Mouse (Mus musculus) heart, embryonic 16.5 days (tissue): ENCODE data around the gene Ubald2. TPM values are rescaled to one million over a fixed set of nuclear protein-coding genes. Genes with fewer than 3 reads are reported as not detected.

Experiments used
- ATAC-seq: fragments of 200-750 bp; cut with Nextera tagmentation; replicated peaks from 2 replicates; pipeline ENCODE4 v1.8.0; 2017; ENCODE audit warnings: moderate number of reproducible peaks; ENCODE audit not compliant: insufficient read depth, low FRiP score; ENCODE audit errors: extremely low read depth
- H3K27ac ChIP-seq: fragments of 300-500 bp; sonication (generic); 2 replicates; pipeline ENCODE4 v1.5.1; 2014; ENCODE audit warnings: mild to moderate bottlenecking, low read length, control low read depth, moderate library complexity
- H3K27me3 ChIP-seq: fragments of 300-500 bp; sonication (generic); 2 replicates; pipeline ENCODE4 v1.6.1; 2014; ENCODE audit warnings: low read length, mixed read lengths; ENCODE audit not compliant: control insufficient read depth, insufficient read depth
- H3K36me3 ChIP-seq: fragments of 300-500 bp; sonication (generic); 2 replicates; pipeline ENCODE4 v1.6.1; 2014; ENCODE audit not compliant: control insufficient read depth, insufficient read depth
- H3K4me1 ChIP-seq: fragments of 300-500 bp; sonication (generic); 2 replicates; pipeline ENCODE4 v1.6.1; 2014; ENCODE audit warnings: low read length, mixed read lengths; ENCODE audit not compliant: control insufficient read depth, insufficient read depth
- H3K4me2 ChIP-seq: fragments of 300-500 bp; sonication (generic); 2 replicates; pipeline ENCODE4 v1.6.1; 2014; ENCODE audit warnings: low read depth, mild to moderate bottlenecking, control low read depth, low read length
- H3K4me3 ChIP-seq: fragments of 300-500 bp; sonication (generic); 2 replicates; pipeline ENCODE4 v1.5.1; 2014; ENCODE audit warnings: mild to moderate bottlenecking, control low read depth, low read length
- H3K9ac ChIP-seq: fragments of 300-500 bp; sonication (generic); 2 replicates; pipeline ENCODE4 v1.6.1; 2014; ENCODE audit warnings: low read length, control low read depth
- H3K9me3 ChIP-seq: fragments of 300-500 bp; sonication (generic); replicated peaks from 2 replicates; pipeline ENCODE4 v1.6.1; 2016; ENCODE audit warnings: low read length; ENCODE audit not compliant: control insufficient read depth
- WGBS: fragments of 180-500 bp; shearing (Covaris S2); extraction: QIAGEN DNeasy Blood & Tissue Kit; methylation state at CpG from one replicate; pipeline ENCODE4 v1.1.7; 2014; 5-methylcytosine and 5-hydroxymethylcytosine counted together
- polyA plus RNA-seq: library from polyadenylated mRNA; unstranded; fragments of >200 nt; fragmentation: Nextera tagmentation; extraction: Ambion mirVana; gene quantifications from 2 replicates; pipeline ENCODE4 v1.2.1, GENCODE M21; 2015

Ubald2 gene
- polyA plus RNA-seq, 1 experiment from 2014 or later: 35.4 TPM

DNA sequence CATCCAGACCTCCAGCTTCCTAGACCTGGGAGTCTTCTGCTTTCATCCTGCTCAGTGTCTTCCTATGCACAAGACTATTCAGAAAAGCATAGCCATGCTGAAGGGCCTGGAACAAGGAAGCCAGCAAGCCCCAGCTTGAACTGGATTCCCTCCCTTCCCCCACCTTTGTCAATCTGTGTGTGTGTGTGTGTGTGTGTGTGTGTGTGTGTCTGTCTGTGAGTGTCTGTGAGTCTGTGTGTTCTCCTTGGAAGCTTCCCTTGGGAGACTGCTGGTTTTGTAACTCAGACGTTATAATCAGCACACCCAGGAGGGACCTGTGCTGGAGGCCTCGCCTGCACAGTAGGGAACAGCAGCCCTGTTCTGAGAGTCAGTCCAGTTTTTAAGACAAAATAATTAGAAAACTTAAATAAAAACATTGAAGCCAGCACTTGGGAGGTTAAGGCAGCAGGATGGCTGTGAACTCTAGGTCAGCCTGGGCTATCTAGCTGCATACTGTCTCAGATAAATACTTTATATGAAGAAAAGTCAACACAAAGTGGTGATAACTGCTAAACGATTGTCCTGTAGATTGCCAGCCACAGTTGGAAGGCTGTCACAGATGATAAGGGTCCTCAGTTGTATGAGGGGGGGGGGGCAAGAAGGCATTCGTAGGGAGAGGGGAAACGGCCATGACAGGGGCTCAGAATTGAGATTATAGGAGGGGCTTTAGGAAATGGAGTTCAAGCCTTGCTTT is 2.3 kb downstream of the Ubald2 start:
- Histone ChIP-seq H3K9ac (peak overlapping the region; percentile 69), H3K36me3 (peaks cover 16% of the 10 kb centered on the region), H3K9me3 (no peaks in the 10 kb centered on the region), H3K27ac (peak overlapping the region; percentile 81), H3K4me2 (peak overlapping the region; percentile 77), H3K4me3 (peak overlapping the region; percentile 29), H3K27me3 (no peaks in the 10 kb centered on the region), H3K4me1 (peaks cover 39% of the 10 kb centered on the region)
- ATAC-seq: no peak
- WGBS: 24% methylated on average over 5 of the region's 5 CpGs

DNA sequence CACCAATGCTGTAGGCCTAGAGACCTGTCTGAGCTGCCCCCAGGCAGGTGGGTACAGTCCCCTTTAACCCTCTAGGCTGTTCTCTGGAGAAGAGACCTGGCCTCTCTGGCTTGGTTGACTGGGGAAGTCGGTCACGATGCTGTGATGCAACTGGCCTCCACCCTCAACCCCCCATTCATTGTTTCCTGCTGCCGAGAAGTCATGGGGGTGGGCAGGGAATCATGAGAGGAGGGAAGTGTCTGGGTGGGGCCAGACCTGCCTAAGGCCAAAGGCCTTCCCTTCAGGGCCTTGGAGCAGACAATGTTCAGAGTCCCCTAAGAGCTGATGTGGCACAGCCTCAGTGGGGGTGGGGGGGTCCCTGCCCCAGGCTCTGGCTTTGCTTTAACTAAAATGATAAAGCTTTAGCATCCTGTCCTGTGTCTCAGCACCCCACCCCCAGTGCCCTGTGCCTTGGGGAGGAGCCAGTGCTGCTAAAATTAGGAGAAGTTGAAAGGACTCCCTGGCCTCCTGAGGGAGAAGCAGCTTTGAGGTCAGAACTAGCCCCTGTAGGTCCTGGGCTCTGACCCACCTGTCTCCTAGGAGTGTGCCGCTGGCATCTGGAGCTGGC is 2.9 kb downstream of the Ubald2 start:
- Histone ChIP-seq H3K4me3 (peak overlapping the region; percentile 29), H3K36me3 (peaks cover 16% of the 10 kb centered on the region), H3K4me1 (peaks cover 36% of the 10 kb centered on the region), H3K27me3 (no peaks in the 10 kb centered on the region), H3K27ac (peak overlapping the region; percentile 81), H3K9ac (peak overlapping the region; percentile 69), H3K4me2 (peak overlapping the region; percentile 77), H3K9me3 (no peaks in the 10 kb centered on the region)
- no peak for ATAC-seq
- 21% methylated on average over 4 of the region's 4 CpGs for WGBS

GRCm38 (mm10) chr11:116437541-116437940 is 3.6 kb downstream of the Ubald2 start:
- ATAC-seq: no peak
- no peaks in the 10 kb centered on the region for H3K27me3 ChIP-seq
- 73% methylated on average over 11 of the region's 11 CpGs for WGBS
- peak overlapping the region; percentile 69 for H3K9ac ChIP-seq
- peak overlapping the region; percentile 77; the same call in 1 of the 2 replicates for H3K4me2 ChIP-seq
- H3K4me3 ChIP-seq: no peak overlapping the region
- H3K4me1 ChIP-seq: peaks cover 36% of the 10 kb centered on the region
- H3K36me3 ChIP-seq: peaks cover 16% of the 10 kb centered on the region
- peak overlapping the region; percentile 81 for H3K27ac ChIP-seq
- H3K9me3 ChIP-seq: no peaks in the 10 kb centered on the region

- Histone ChIP-seq H3K4me2 (no peak overlapping the region), H3K4me1 (peaks cover 36% of the 10 kb centered on the region), H3K27me3 (no peaks in the 10 kb centered on the region), H3K9ac (peak overlapping the region; percentile 46), H3K4me3 (no peak overlapping the region), H3K36me3 (peaks cover 16% of the 10 kb centered on the region), H3K27ac (peak overlapping the region; percentile 77), H3K9me3 (no peaks in the 10 kb centered on the region)
- 77% methylated on average over 19 of the region's 19 CpGs for WGBS
- no peak for ATAC-seq
Measured at GRCm38 (mm10) chr11:116439269-116440240, 5.7 kb downstream of the Ubald2 start.

- Histone ChIP-seq H3K4me1 (peaks cover 30% of the 10 kb centered on the region), H3K27ac (peak overlapping the region; percentile 77), H3K9ac (0 out of 2 replicates have a peak overlapping the region, but pooled peaks have one; percentile 11), H3K9me3 (no peaks in the 10 kb centered on the region), H3K4me3 (no peak overlapping the region), H3K4me2 (no peak overlapping the region), H3K36me3 (peaks cover 16% of the 10 kb centered on the region), H3K27me3 (no peaks in the 10 kb centered on the region)
- ATAC-seq: peak; percentile 24; the same call in 1 of the 2 replicates
- 54% methylated on average over 7 of the region's 7 CpGs for whole genome bisulfite sequencing
Measured at GRCm38 (mm10) chr11:116440408-116441068, 6.6 kb downstream of the Ubald2 start.

- 74% methylated on average over 15 of the region's 15 CpGs for whole genome bisulfite sequencing
- H3K4me2 ChIP-seq: no peak overlapping the region
- no peak overlapping the region for H3K4me3 ChIP-seq
- peaks cover 12% of the 10 kb centered on the region for H3K27me3 ChIP-seq
- H3K36me3 ChIP-seq: peaks cover 14% of the 10 kb centered on the region
- ATAC-seq: no peak
- H3K27ac ChIP-seq: no peak overlapping the region
- H3K9ac ChIP-seq: no peak overlapping the region
- H3K9me3 ChIP-seq: no peaks in the 10 kb centered on the region
- H3K4me1 ChIP-seq: peaks cover 16% of the 10 kb centered on the region
Measured at GRCm38 (mm10) chr11:116442129-116442866, 8.4 kb downstream of the Ubald2 start.

DNA sequence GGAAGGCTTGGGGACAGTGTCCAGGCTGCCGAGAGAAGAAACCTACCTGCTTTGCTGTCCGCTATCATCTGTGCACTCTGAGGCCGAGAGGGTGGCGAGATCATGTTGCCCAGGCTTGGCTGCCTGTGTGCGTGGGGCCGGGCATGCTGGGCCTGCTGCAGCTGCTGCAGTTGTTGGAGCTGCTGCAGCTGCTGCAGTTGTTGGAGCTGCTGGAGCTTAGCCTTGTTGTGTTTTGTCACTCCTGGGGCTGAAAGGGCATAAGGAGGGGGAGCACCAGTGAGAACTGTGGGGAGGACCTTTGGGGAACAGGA is 8.9 kb downstream of the Ubald2 start:
- Histone ChIP-seq H3K4me1 (peaks cover 11% of the 10 kb centered on the region), H3K27me3 (peaks cover 13% of the 10 kb centered on the region), H3K27ac (no peak overlapping the region)

GRCm38 (mm10) chr11:116443311-116443710 is 9.4 kb downstream of the Ubald2 start:
- 89% methylated on average over 6 of the region's 6 CpGs for WGBS
- Histone ChIP-seq H3K27ac (no peak overlapping the region), H3K4me3 (no peak overlapping the region), H3K9me3 (no peaks in the 10 kb centered on the region), H3K9ac (no peak overlapping the region), H3K27me3 (peaks cover 13% of the 10 kb centered on the region), H3K4me1 (peaks cover 11% of the 10 kb centered on the region), H3K4me2 (no peak overlapping the region), H3K36me3 (peaks cover 9% of the 10 kb centered on the region)
- ATAC-seq: no peak

More for the DNA sequence above, 8.9 kb downstream of the Ubald2 start:
- Histone ChIP-seq H3K4me2 (no peak overlapping the region), H3K36me3 (peaks cover 9% of the 10 kb centered on the region), H3K9ac (no peak overlapping the region), H3K9me3 (no peaks in the 10 kb centered on the region), H3K4me3 (no peak overlapping the region)
- 51% methylated on average over 6 of the region's 6 CpGs for WGBS
- ATAC-seq: no peak
